Mouse (Mus musculus): ENCODE data around the gene Dpm3.

DNA sequence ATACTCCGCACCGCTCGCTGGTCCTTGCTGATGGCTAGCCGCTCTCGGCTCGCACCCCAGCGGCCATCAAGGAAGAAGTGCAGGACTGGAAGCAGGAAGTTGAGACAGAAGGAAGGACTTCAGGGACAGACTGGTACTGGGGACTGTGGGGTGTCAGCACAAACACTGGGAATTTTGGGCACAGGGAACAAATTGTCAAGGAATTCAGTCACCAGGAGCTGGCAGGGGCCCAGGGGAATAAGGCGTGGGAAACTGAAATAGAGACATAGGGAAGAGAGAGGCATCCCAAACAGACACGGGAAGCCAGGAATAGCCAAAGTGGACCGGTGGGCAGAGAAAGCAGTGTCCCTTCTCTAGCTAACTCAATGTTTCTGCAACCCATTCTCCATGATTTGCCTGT, 22.6 kb upstream of the Dpm3 start:
- TF ChIP-seq MYOG (IDR thresholded peaks at IDR 0.05; ENCODE audit: control insufficient read depth in 1 of 3, insufficient read depth in 1 of 3, insufficient read length in 2 of 3, low read depth in 2 of 3) (no peak), MAX (IDR thresholded peaks at IDR 0.05; ENCODE audit: low read depth) (no peak), REST (IDR thresholded peaks at IDR 0.05; ENCODE audit: insufficient read depth, insufficient read length) (no peak), POLR2A (IDR thresholded peaks at IDR 0.05; ENCODE audit: insufficient read length, low read depth) (no peak), TCF12 (IDR thresholded peaks at IDR 0.05; ENCODE audit: insufficient read depth, poor library complexity, severe bottlenecking) (no peak), USF1 (IDR thresholded peaks at IDR 0.05; ENCODE audit: low read depth) (no peak), E2F4 (IDR thresholded peaks at IDR 0.05; ENCODE audit: insufficient read depth) (no peak)
